In genomic region chr15:102458904-102459317, GRCm38 (mm10) we compare ENCODE assay signal across 8 mouse cellular contexts. TPM values are rescaled to one million over a fixed set of nuclear protein-coding genes. Genes with fewer than 3 reads are reported as not detected.
DNase-seq lines count a peak whose midpoint lies in the region; ATAC-seq and TF ChIP-seq lines count a peak whose summit lies in the region.

TSS of gene Prr13 (plus strand) at chr15:102459028.

- peak within 1 kb of the TSS; percentile 64 for H3K4me2 ChIP-seq in hindbrain, embryonic 13.5 days

- H3K27me3 ChIP-seq in Patski: no peaks in the 10 kb centered on the region
- H3K27me3 ChIP-seq in hindbrain, embryonic 13.5 days: no peaks in the 10 kb centered on the region

- H3K4me1 ChIP-seq in hindbrain, embryonic 13.5 days (replicated peaks): peaks cover 31% of the 10 kb centered on the region

- POLR2A ChIA-PET in Patski (lab: Charles Lee): interaction anchor here (1.0 to 1.6 kb wide), 2 partner anchors 11 to 59 kb away, joined by 3 to 7 read pairs; partner anchors contain the start of genes Pcbp2 and Tarbp2

- peak within 1 kb of the TSS; percentile 52 for H3K4me3 ChIP-seq in hindbrain, embryonic 13.5 days

- H3K27ac ChIP-seq in hindbrain, embryonic 13.5 days: peak within 1 kb of the TSS; percentile 48

- TF ChIP-seq CTCF in Patski (IDR thresholded peaks at IDR 0.05): peak; percentile 78

- no peaks in the 10 kb centered on the region for H3K9me3 ChIP-seq in hindbrain, embryonic 13.5 days

- H3K9ac ChIP-seq in hindbrain, embryonic 13.5 days: peak within 1 kb of the TSS; percentile 67

- peaks cover 15% of the 10 kb centered on the region for H3K36me3 ChIP-seq in hindbrain, embryonic 13.5 days

- DNase-seq in Patski (ENCODE audit: low read depth, low spot score): peak; percentile 98
- peak; percentile 96 for DNase-seq in cerebellum, postnatal 14 days
- DNase-seq in frontal cortex, postnatal 14 days (ENCODE audit: low spot score in 2 of 2): peak; percentile 77 to 82
- DNase-seq in layer of hippocampus, postnatal 25 days (ENCODE audit: extremely low spot score in 1 of 2, low spot score in 1 of 2): peak; percentile 58 to 79
- peak; percentile 97 for DNase-seq in lung, postnatal 25 days (ENCODE audit: low spot score)
- DNase-seq in retina, embryonic 14.5 days (ENCODE audit: low spot score): peak; percentile 99
- peak; percentile 92 for DNase-seq in thymus, postnatal 4 days

- ATAC-seq in Patski: peak; percentile 68
- peak; percentile 83 for ATAC-seq in hindbrain, embryonic 13.5 days (ENCODE audit: low FRiP score)

- in situ Hi-C loops in Patski (cut with MboI; ENCODE audit: low pct_unique_long_range_greater_than_20kb): no loop called here

- under 1% methylated on average over 19 of the region's 19 CpGs for WGBS in hindbrain, embryonic 13.5 days

- CTCF ChIA-PET in Patski (lab: Charles Lee): interaction anchor here (1.7 kb wide), 1 partner anchor 11 kb away, joined by 4 read pairs; the partner anchor contains the start of gene Pcbp2

RNA-seq across cellular contexts. Expression of gene Prr13, which starts in this region (rescaled TPM):
- polyA plus RNA-seq in Patski (2021): 167 TPM
- 107 and 109 TPM in 2 replicates for polyA plus RNA-seq in hindbrain, embryonic 13.5 days (2015; fragmentation: Nextera tagmentation; extraction: Ambion mirVana)
- 10 to 100 TPM; 32.2 to 36.9 TPM for total RNA-seq in layer of hippocampus, postnatal 25 days (2021)

Comparison
In these comparisons a context has a peak if more than half of its experiments do, and no peak if none do; other contexts are left out.
1. Peak in every context shown above with its lines: DNase-seq, ATAC-seq, H3K4me3 ChIP-seq and H3K27ac ChIP-seq.